Mouse (Mus musculus): ENCODE data around the gene Rnf216. TPM values are rescaled to one million over a fixed set of nuclear protein-coding genes. Genes with fewer than 3 reads are reported as not detected.
A peak's percentile ranks its signal among the peaks of the same experiment; 100 is the strongest.

The Rnf216 gene
- polyA plus RNA-seq, 2 experiments, result 9.7 to 10.8 TPM

DNA sequence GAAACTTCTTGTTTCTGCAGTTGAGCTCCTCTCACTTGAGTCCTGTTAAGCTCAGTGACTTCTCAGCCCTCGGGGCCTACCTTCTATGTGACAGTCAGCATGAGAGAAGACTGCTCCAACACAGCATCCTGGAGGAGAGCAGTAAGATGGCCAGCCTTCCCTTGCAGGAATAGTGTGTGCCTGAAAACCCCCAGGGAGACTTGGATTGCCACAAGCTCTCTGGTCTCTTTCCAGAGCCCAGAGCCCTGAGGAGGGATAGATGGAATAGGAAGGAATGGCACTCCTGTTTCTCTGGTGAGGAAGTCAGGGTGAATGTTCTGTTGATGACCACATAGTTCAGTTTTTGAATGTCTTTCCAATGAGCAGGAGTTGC lies 63.8 kb downstream of the Rnf216 start:
- H3K27me3 ChIP-seq (ENCODE audit: control insufficient read depth, insufficient read depth, low read length), result no peaks in the 10 kb centered on the region
- WGBS (ENCODE audit: insufficient replicate concordance), result 53% methylated on average over 1 of the region's 1 CpGs
- peaks cover 49 to 70% of the 10 kb centered on the region in 2 experiments for H3K4me1 ChIP-seq (replicated peaks; ENCODE audit: control insufficient read depth in 2 of 2, insufficient read depth in 2 of 2, low read length in 1 of 2)
- H3K36me3 ChIP-seq (replicated peaks; ENCODE audit: control insufficient read depth, insufficient read depth, low read depth), result peaks cover 9% of the 10 kb centered on the region
- no peak for TF ChIP-seq EP300 (IDR thresholded peaks at IDR 0.05; ENCODE audit: low read depth)
- no peak for TF ChIP-seq CTCF (IDR thresholded peaks at IDR 0.05; ENCODE audit: low read depth)
- peak overlapping the region; percentile 16; the same call in 1 of the 2 replicates for H3K9ac ChIP-seq (replicated peaks)
- DNase-seq (ENCODE audit: low read depth in 3 of 3, low spot score in 3 of 3) (no peak), ATAC-seq (ENCODE audit: insufficient read depth) (no peak)
- peak overlapping the region; percentile 10 for H3K27ac ChIP-seq
- H3K4me3 ChIP-seq (ENCODE audit: insufficient read depth in 1 of 2, low read depth in 2 of 2, low read length in 2 of 2), result no peak overlapping the region
- H3K4me2 ChIP-seq (ENCODE audit: low read depth), result no peak overlapping the region
- H3K9me3 ChIP-seq (ENCODE audit: control insufficient read depth, low read length), result no peaks in the 10 kb centered on the region

DNA sequence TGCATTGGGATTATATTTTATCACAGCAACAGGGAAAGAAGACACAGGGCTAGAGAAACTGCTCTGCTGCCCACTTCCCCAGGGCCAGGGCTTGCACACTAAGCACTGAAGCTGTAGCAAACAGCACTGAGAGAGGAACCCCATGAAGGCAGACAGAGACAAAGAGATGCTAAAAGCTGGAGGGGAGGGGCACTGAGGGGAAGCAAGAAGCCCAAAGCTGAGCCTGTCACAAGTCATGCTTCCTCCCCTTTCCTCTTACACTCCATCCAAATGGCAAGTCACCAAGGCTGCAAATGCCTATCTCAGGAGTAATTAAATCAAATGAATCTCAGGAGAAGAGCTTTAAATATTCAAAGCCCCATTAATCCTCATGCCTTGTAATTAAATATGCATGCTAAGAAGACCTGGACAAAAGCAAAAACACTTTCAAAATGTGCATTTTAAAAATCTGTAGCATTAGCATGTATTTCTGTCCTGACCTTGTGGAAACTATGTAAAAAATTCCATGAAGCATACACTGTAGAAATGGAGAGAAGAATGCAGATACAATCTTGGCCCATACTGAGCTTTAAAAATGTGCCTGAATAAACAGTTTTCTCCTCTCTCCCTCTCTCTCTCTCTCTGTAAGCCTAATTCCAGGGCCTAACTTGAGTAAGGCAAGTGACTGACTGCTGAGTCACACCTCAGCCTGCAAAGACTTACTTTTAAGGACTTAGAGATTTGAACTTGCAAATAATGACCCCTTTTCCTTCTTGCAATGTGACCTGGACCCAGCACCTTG lies 64.4 kb downstream of the Rnf216 start:
- Histone ChIP-seq H3K4me3 (ENCODE audit: insufficient read depth in 1 of 2, low read depth in 2 of 2, low read length in 2 of 2) (no peak overlapping the region), H3K4me2 (ENCODE audit: low read depth) (no peak overlapping the region), H3K27ac (peak overlapping the region; percentile 11), H3K27me3 (ENCODE audit: control insufficient read depth, insufficient read depth, low read length) (no peaks in the 10 kb centered on the region), H3K9me3 (ENCODE audit: control insufficient read depth, low read length) (no peaks in the 10 kb centered on the region), H3K9ac (replicated peaks) (peak overlapping the region; percentile 16; the same call in 1 of the 2 replicates), H3K36me3 (replicated peaks; ENCODE audit: control insufficient read depth, insufficient read depth, low read depth) (peaks cover 9% of the 10 kb centered on the region), H3K4me1 (replicated peaks; ENCODE audit: control insufficient read depth in 2 of 2, insufficient read depth in 2 of 2, low read length in 1 of 2) (peaks cover 43 to 64% of the 10 kb centered on the region in 2 experiments)
- TF ChIP-seq CTCF (IDR thresholded peaks at IDR 0.05; ENCODE audit: low read depth) (no peak), EP300 (IDR thresholded peaks at IDR 0.05; ENCODE audit: low read depth) (no peak)
- DNase-seq (ENCODE audit: low read depth in 3 of 3, low spot score in 3 of 3) (no peak), ATAC-seq (ENCODE audit: insufficient read depth) (no peak)

DNA sequence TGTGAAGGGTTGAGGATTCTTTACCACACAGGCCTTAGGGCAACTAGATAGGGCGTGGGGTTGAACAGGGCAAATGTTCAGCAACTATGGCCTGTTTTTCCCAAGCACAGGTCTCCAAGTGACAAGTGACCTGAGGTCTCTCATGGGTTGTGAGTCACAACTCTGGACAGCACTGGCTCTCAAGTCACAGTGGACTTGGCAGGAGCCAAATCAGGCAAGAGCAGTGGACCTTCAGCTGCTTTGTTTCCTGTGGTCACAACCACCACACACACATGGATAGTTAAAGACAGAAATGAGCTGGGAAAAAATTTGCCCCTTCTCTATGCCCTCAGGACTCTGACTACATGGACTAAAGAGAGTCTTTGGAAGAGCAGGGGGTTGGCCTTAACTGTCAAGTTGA lies 65.2 kb downstream of the Rnf216 start:
- H3K4me3 ChIP-seq (ENCODE audit: insufficient read depth in 1 of 2, low read depth in 2 of 2, low read length in 2 of 2), result no peak overlapping the region
- no peaks in the 10 kb centered on the region for H3K27me3 ChIP-seq (ENCODE audit: control insufficient read depth, insufficient read depth, low read length)
- no peak overlapping the region for H3K4me2 ChIP-seq (ENCODE audit: low read depth)
- DNase-seq (ENCODE audit: low read depth in 3 of 3, low spot score in 3 of 3) (no peak), ATAC-seq (ENCODE audit: insufficient read depth) (no peak)
- no peaks in the 10 kb centered on the region for H3K9me3 ChIP-seq (ENCODE audit: control insufficient read depth, low read length)
- peak overlapping the region; percentile 28 for H3K27ac ChIP-seq
- no peak for TF ChIP-seq CTCF (IDR thresholded peaks at IDR 0.05; ENCODE audit: low read depth)
- no peak for TF ChIP-seq EP300 (IDR thresholded peaks at IDR 0.05; ENCODE audit: low read depth)
- peaks cover 35 to 56% of the 10 kb centered on the region in 2 experiments for H3K4me1 ChIP-seq (replicated peaks; ENCODE audit: control insufficient read depth in 2 of 2, insufficient read depth in 2 of 2, low read length in 1 of 2)
- 64% methylated on average over 1 of the region's 1 CpGs for WGBS (ENCODE audit: insufficient replicate concordance)
- peaks cover 16% of the 10 kb centered on the region for H3K36me3 ChIP-seq (replicated peaks; ENCODE audit: control insufficient read depth, insufficient read depth, low read depth)
- no peak overlapping the region for H3K9ac ChIP-seq (replicated peaks)

- peaks cover 17% of the 10 kb centered on the region for H3K36me3 ChIP-seq (replicated peaks; ENCODE audit: control insufficient read depth, insufficient read depth, low read depth)
- no peak overlapping the region for H3K9ac ChIP-seq (replicated peaks)
- H3K4me2 ChIP-seq (ENCODE audit: low read depth), result no peak overlapping the region
- peak overlapping the region; percentile 15; the same call in 1 of the 2 replicates for H3K27ac ChIP-seq
- DNase-seq (ENCODE audit: low read depth in 3 of 3, low spot score in 3 of 3) (no peak), ATAC-seq (ENCODE audit: insufficient read depth) (peak; percentile 32; the same call in 1 of the 2 replicates)
- no peak for TF ChIP-seq CTCF (IDR thresholded peaks at IDR 0.05; ENCODE audit: low read depth)
- no peak for TF ChIP-seq EP300 (IDR thresholded peaks at IDR 0.05; ENCODE audit: low read depth)
- 75% methylated on average over 2 of the region's 2 CpGs for WGBS (ENCODE audit: insufficient replicate concordance)
- H3K4me1 ChIP-seq (replicated peaks; ENCODE audit: control insufficient read depth in 2 of 2, insufficient read depth in 2 of 2, low read length in 1 of 2), result peaks cover 5 to 25% of the 10 kb centered on the region in 2 experiments
- no peak overlapping the region for H3K4me3 ChIP-seq (ENCODE audit: insufficient read depth in 1 of 2, low read depth in 2 of 2, low read length in 2 of 2)
- no peaks in the 10 kb centered on the region for H3K27me3 ChIP-seq (ENCODE audit: control insufficient read depth, insufficient read depth, low read length)
- H3K9me3 ChIP-seq (ENCODE audit: control insufficient read depth, low read length), result no peaks in the 10 kb centered on the region
These were observed 68.9 kb downstream of the Rnf216 start for GRCm38 (mm10) chr5:143043902-143044301.

- peaks cover 17% of the 10 kb centered on the region for H3K36me3 ChIP-seq (replicated peaks; ENCODE audit: control insufficient read depth, insufficient read depth, low read depth)
- H3K9ac ChIP-seq (replicated peaks), result no peak overlapping the region
- no peak overlapping the region for H3K4me2 ChIP-seq (ENCODE audit: low read depth)
- H3K4me1 ChIP-seq (replicated peaks; ENCODE audit: control insufficient read depth in 2 of 2, insufficient read depth in 2 of 2, low read length in 1 of 2), result peaks cover 2 to 25% of the 10 kb centered on the region in 2 experiments; a peak in 3 of 4 replicates
- H3K9me3 ChIP-seq (ENCODE audit: control insufficient read depth, low read length), result no peaks in the 10 kb centered on the region
- WGBS (ENCODE audit: insufficient replicate concordance), result 79% methylated on average over 2 of the region's 2 CpGs
- H3K4me3 ChIP-seq (ENCODE audit: insufficient read depth in 1 of 2, low read depth in 2 of 2, low read length in 2 of 2), result no peak overlapping the region
- ATAC-seq (ENCODE audit: insufficient read depth) (no peak), DNase-seq (ENCODE audit: low read depth in 3 of 3, low spot score in 3 of 3) (no peak)
- H3K27me3 ChIP-seq (ENCODE audit: control insufficient read depth, insufficient read depth, low read length), result no peaks in the 10 kb centered on the region
- H3K27ac ChIP-seq, result peak overlapping the region; percentile 31
- TF ChIP-seq EP300 (IDR thresholded peaks at IDR 0.05; ENCODE audit: low read depth) (no peak), CTCF (IDR thresholded peaks at IDR 0.05; ENCODE audit: low read depth) (peak; percentile 49)
These were observed 69.5 kb downstream of the Rnf216 start for GRCm38 (mm10) chr5:143043285-143043684.
